Mouse (Mus musculus): ENCODE measurements around the gene Vmn1r125.
"Not testable (repeated sequence)": the region's sequence is repeated elsewhere in the genome, so short reads cannot be mapped to it uniquely, and the experiment has no call there.

Gene Vmn1r125

DNA sequence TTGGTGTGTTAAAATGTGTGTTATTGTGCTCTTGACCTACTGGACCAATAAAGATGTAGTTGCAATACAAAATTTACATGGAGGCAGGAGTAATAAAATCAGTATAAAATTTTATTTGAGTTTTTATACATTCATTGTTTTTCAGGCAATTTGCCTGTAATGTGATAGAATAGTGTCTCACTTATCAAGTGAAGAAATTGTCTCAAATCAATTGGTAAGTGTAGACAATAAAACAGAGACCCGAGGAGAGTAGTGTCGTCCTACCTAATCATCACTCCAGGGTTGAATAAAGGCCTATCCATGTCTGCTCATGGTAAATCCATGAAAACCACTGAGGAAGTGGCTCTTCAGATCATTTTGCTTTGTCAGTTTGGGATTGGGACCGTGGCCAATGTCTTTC is at the start of gene Vmn1r125:
Vmn1r125 (plus strand) TSS at position 301 of the 400 bp plus-strand sequence.
- not testable (repeated sequence) for DNase-seq (ENCODE audit: low read depth, low spot score)

DNA sequence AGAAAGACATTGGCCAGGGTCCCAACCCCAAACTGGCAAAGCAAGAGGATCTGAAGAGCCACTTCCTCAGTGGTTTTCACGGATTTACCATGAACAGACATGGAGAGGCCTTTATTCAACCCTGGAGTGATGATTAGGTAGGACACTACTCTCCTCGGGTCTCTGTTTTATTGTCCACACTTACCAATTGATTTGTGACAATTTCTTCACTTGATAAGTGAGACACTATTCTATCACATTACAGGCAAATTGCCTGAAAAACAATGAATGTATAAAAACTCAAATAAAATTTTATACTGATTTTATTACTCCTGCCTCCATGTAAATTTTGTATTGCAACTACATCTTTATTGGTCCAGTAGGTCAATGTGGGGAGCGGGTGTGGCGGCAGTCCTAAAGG is 11.5 kb upstream of the Vmn1r125 start, which contains the start of gene Vmn1r124:
Vmn1r124 (minus strand) TSS at position 101 of the 400 bp plus-strand sequence.
- DNase-seq (ENCODE audit: low read depth, low spot score) = not testable (repeated sequence)

- not testable (repeated sequence) for DNase-seq (ENCODE audit: low read depth, low spot score)
Observed at GRCm38 (mm10) chr7:21301367-21301766, 29.4 kb downstream of the Vmn1r125 start, which contains the start of gene Vmn1r126. TSS of gene Vmn1r126 (minus strand) at chr7:21301467.

GRCm38 (mm10) chr7:21319761-21320160 is 47.8 kb downstream of the Vmn1r125 start, which contains the start of gene Vmn1r127:
TSS of gene Vmn1r127 (minus strand) at chr7:21319861.
- DNase-seq (ENCODE audit: low read depth, low spot score) = not testable (repeated sequence)

All from c-Kit-negative CD71-positive TER-119-positive erythroid progenitor cells, embryonic 14.5 days (primary cell).